Mouse (Mus musculus) liver, adult 2 months (tissue): ENCODE data around the gene Dok5. TPM values are rescaled to one million over a fixed set of nuclear protein-coding genes. Genes with fewer than 3 reads are reported as not detected.

Experiments
- DNase-seq: peaks from one replicate; pipeline ENCODE4 v3.0.0-alpha.2; 2011; ENCODE audit warnings: low read depth, low spot score; ENCODE audit errors: extremely low read depth
- H3K27ac ChIP-seq: fragments of 200-500 bp; replicated peaks from 2 replicates; pipeline ENCODE4 v1.5.1; 2012; ENCODE audit warnings: low read depth, mild to moderate bottlenecking, control low read depth, inconsistent platforms, low read length; ENCODE audit not compliant: insufficient read depth
- H3K27me3 ChIP-seq: fragments of 200-500 bp; 2 replicates; pipeline ENCODE4 v1.6.1; 2012; ENCODE audit warnings: mild to moderate bottlenecking, moderate library complexity, low read length, inconsistent platforms; ENCODE audit not compliant: control insufficient read depth, insufficient read depth
- H3K36me3 ChIP-seq: fragments of 200-500 bp; 2 replicates; pipeline ENCODE4 v1.6.1; 2012; ENCODE audit warnings: low read length, inconsistent platforms; ENCODE audit not compliant: control insufficient read depth, insufficient read depth
- H3K4me1 ChIP-seq: fragments of 200-500 bp; 2 replicates; pipeline ENCODE4 v1.6.1; 2011; ENCODE audit warnings: low read length; ENCODE audit not compliant: control insufficient read depth, insufficient read depth
- H3K4me3 ChIP-seq: fragments of 200-500 bp; 2 replicates; pipeline ENCODE4 v1.5.1; 2011; ENCODE audit warnings: low read depth, mild to moderate bottlenecking, control low read depth, low read length, moderate library complexity; ENCODE audit not compliant: insufficient read depth
- H3K79me2 ChIP-seq: fragments of 200-500 bp; 2 replicates; pipeline ENCODE4 v1.6.1; 2012; ENCODE audit warnings: inconsistent platforms, mild to moderate bottlenecking, low read length, moderate library complexity; ENCODE audit not compliant: control insufficient read depth, insufficient read depth
- H3K9ac ChIP-seq: fragments of 200-500 bp; 2 replicates; pipeline ENCODE4 v1.6.1; 2012; ENCODE audit warnings: low read depth, mild to moderate bottlenecking, control low read depth, inconsistent platforms, low read length
- CTCF ChIP-seq: fragments of 200-500 bp; IDR thresholded peaks from 2 replicates; pipeline ENCODE4 v1.5.1; 2011; ENCODE audit warnings: low read depth, low read length, control low read depth
- POLR2A ChIP-seq: fragments of 200-500 bp; IDR thresholded peaks from 2 replicates; pipeline ENCODE4 v1.6.1; 2011; ENCODE audit warnings: low read length, control low read depth; ENCODE audit not compliant: insufficient read depth; ENCODE audit errors: extremely low read depth
- WGBS: fragments of 180-500 bp; shearing (Covaris S2); methylation state at CpG from one replicate; pipeline ENCODE4 v1.1.7; 2018; 5-methylcytosine and 5-hydroxymethylcytosine counted together
- polyA plus RNA-seq: library from polyadenylated mRNA; depleted of rRNA; stranded (reverse); fragments of >200 nt; gene quantifications from 2 replicates; pipeline ENCODE4 v1.2.3, GENCODE M21; 2012
- total RNA-seq: library from RNA; depleted of rRNA; stranded (reverse); fragments of >200 nt; gene quantifications from 2 replicates; pipeline ENCODE4 v1.2.3, GENCODE M21; 2014

Dok5 gene
- total and polyA plus RNA-seq, 2 experiments: not detected

GRCm38 (mm10) chr2:170772126-170772884 is 40.7 kb downstream of the Dok5 start:
- Histone ChIP-seq H3K36me3 (no peaks in the 10 kb centered on the region), H3K27ac (no peak overlapping the region), H3K9ac (no peak overlapping the region), H3K79me2 (no peaks in the 10 kb centered on the region), H3K27me3 (no peaks in the 10 kb centered on the region), H3K4me3 (no peak overlapping the region), H3K4me1 (no peaks in the 10 kb centered on the region)
- TF ChIP-seq POLR2A: no peak
- no peak for TF ChIP-seq CTCF
- 19% methylated on average over 19 of the region's 19 CpGs for WGBS
- no peak for DNase-seq

GRCm38 (mm10) chr2:170772885-170773270 is 41.3 kb downstream of the Dok5 start:
- no peak overlapping the region for H3K27ac ChIP-seq
- DNase-seq: no peak
- WGBS: 54% methylated on average over 8 of the region's 8 CpGs

GRCm38 (mm10) chr2:170775577-170775976 is 44.0 kb downstream of the Dok5 start:
- 87% methylated on average over 15 of the region's 15 CpGs for WGBS
- Histone ChIP-seq H3K27ac (no peak overlapping the region), H3K9ac (no peak overlapping the region), H3K4me3 (no peak overlapping the region), H3K36me3 (no peaks in the 10 kb centered on the region), H3K4me1 (no peaks in the 10 kb centered on the region), H3K79me2 (no peaks in the 10 kb centered on the region), H3K27me3 (no peaks in the 10 kb centered on the region)
- no peak for TF ChIP-seq CTCF
- TF ChIP-seq POLR2A: no peak
- no peak for DNase-seq

More at GRCm38 (mm10) chr2:170772885-170773270, 41.3 kb downstream of the Dok5 start:
- Histone ChIP-seq H3K4me3 (no peak overlapping the region), H3K27me3 (no peaks in the 10 kb centered on the region), H3K79me2 (no peaks in the 10 kb centered on the region), H3K4me1 (no peaks in the 10 kb centered on the region), H3K9ac (no peak overlapping the region), H3K36me3 (no peaks in the 10 kb centered on the region)
- TF ChIP-seq POLR2A (no peak), CTCF (no peak)

GRCm38 (mm10) chr2:170776107-170776506 is 44.5 kb downstream of the Dok5 start:
- no peaks in the 10 kb centered on the region for H3K36me3 ChIP-seq
- H3K4me3 ChIP-seq: no peak overlapping the region
- no peak for DNase-seq
- no peak overlapping the region for H3K27ac ChIP-seq
- 88% methylated on average over 11 of the region's 11 CpGs for WGBS
- TF ChIP-seq POLR2A: no peak
- no peak for TF ChIP-seq CTCF
- no peak overlapping the region for H3K9ac ChIP-seq
- H3K4me1 ChIP-seq: no peaks in the 10 kb centered on the region
- H3K27me3 ChIP-seq: no peaks in the 10 kb centered on the region
- H3K79me2 ChIP-seq: no peaks in the 10 kb centered on the region

GRCm38 (mm10) chr2:170777572-170777971 is 46.0 kb downstream of the Dok5 start:
- Histone ChIP-seq H3K27ac (no peak overlapping the region), H3K36me3 (no peaks in the 10 kb centered on the region), H3K4me3 (no peak overlapping the region), H3K27me3 (no peaks in the 10 kb centered on the region), H3K79me2 (no peaks in the 10 kb centered on the region), H3K4me1 (no peaks in the 10 kb centered on the region), H3K9ac (no peak overlapping the region)
- WGBS: 76% methylated on average over 6 of the region's 6 CpGs
- DNase-seq: no peak
- TF ChIP-seq POLR2A (no peak), CTCF (no peak)
